ENCODE assay signal across 9 mouse cellular contexts in the genomic region with DNA sequence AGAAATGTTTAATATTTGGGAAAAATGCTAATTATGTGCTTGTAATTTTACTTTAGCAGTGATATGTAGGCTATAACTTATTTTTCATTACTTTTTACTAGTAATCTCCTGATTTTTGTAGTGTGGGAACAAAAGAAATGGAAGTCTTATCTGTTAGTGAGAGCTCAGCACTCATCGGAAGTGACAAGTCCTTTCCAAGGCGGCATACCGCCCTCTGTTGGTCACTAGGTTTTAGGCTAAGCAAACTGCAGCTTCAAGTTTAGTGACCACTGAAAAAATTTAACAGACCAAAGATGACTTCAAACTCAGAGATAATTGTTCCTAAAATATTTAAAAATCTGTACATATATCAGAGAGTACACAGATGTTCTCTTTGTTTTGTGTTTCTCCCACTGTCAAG.
DNase-seq lines count a peak whose midpoint lies in the region; ATAC-seq and TF ChIP-seq lines count a peak whose summit lies in the region.
"Had no signal": no experiment of that assay in that cellular context is flagged by ENCODE, and none has a peak within 500 bp of the region (broad histone marks: within the 10 kb centered on the region; RNA-seq: fewer than 3 reads in every experiment).

No protein-coding gene starts in this region.

- no peak overlapping the region for H3K9ac ChIP-seq in lung, postnatal 0 days (replicated peaks; ENCODE audit: low read depth)

- no peaks in the 10 kb centered on the region for H3K27me3 ChIP-seq in lung, postnatal 0 days (replicated peaks; ENCODE audit: insufficient read depth, low read length)
- H3K27me3 ChIP-seq: megakaryocyte, embryonic 14.5 days had no signal

- TF ChIP-seq CTCF in lung, postnatal 0 days (IDR thresholded peaks at IDR 0.05), result peak; percentile 83

- no peaks in the 10 kb centered on the region for H3K4me1 ChIP-seq in lung, postnatal 0 days (ENCODE audit: insufficient read depth, low read depth, low read length)
- H3K4me1 ChIP-seq: megakaryocyte, embryonic 14.5 days had no signal

- H3K4me3 ChIP-seq in lung, postnatal 0 days (ENCODE audit: low read depth, low read length), result no peak overlapping the region
- H3K4me3 ChIP-seq: megakaryocyte, embryonic 14.5 days had no signal

- H3K27ac ChIP-seq in lung, postnatal 0 days (ENCODE audit: low read length), result no peak overlapping the region

- TF ChIP-seq EP300 in lung, postnatal 0 days (IDR thresholded peaks at IDR 0.05), result no peak

- H3K9me3 ChIP-seq in lung, postnatal 0 days (ENCODE audit: low read length), result no peaks in the 10 kb centered on the region

- no peaks in the 10 kb centered on the region for H3K36me3 ChIP-seq in lung, postnatal 0 days (ENCODE audit: insufficient read depth, low read length)

- 7% methylated on average over 3 of the region's 3 CpGs for WGBS in lung, postnatal 0 days

- peak; percentile 33 for DNase-seq in thymus, postnatal 4 days
- no peak for DNase-seq in thymus, postnatal 36 days
- peak; percentile 53 to 79 for DNase-seq in cerebellum, postnatal 4 days (ENCODE audit: low spot score in 2 of 2)
- DNase-seq in gastrocnemius, postnatal 10 days, result peak; percentile 79
- DNase-seq in kidney, postnatal 4 days, result peak; percentile 82 to 86
- DNase-seq in lung, postnatal 0 days (ENCODE audit: low spot score), result peak; percentile 79
- DNase-seq in right cerebral cortex, postnatal 10 days (ENCODE audit: low spot score in 2 of 2), result peak; percentile 66 to 82

- H3K4me2 ChIP-seq in lung, postnatal 0 days (replicated peaks; ENCODE audit: low read depth, low read length), result no peak overlapping the region

- no peak for ATAC-seq in lung, postnatal 0 days
- no peak for ATAC-seq in activated CD4-positive, CD25-positive, alpha-beta regulatory T cell, adult 4 months

Comparison
In these comparisons a context has a peak if more than half of its experiments do, and no peak if none do; other contexts are left out.
1. DNase-seq: peak in thymus, postnatal 4 days (single experiment), cerebellum, postnatal 4 days (2 of 2), gastrocnemius, postnatal 10 days (single experiment), kidney, postnatal 4 days (2 of 2), lung, postnatal 0 days (single experiment) and right cerebral cortex, postnatal 10 days (2 of 2); none in thymus, postnatal 36 days (0 of 2).